Mouse (Mus musculus) G1E (cell line): ENCODE data around the gene Zfp775.

Source experiments
- CTCF ChIP-seq: IDR thresholded peaks from 2 replicates; pipeline ENCODE4 v1.5.1; 2012; ENCODE audit warnings: low read depth, low read length, inconsistent platforms, mixed read lengths
- GATA1 ChIP-seq: IDR thresholded peaks from 2 replicates; pipeline ENCODE4 v1.6.1; 2012; ENCODE audit warnings: borderline replicate concordance, low read length, inconsistent platforms, mixed read lengths
- POLR2AphosphoS5 ChIP-seq: IDR thresholded peaks from 2 replicates; pipeline ENCODE4 v1.6.1; 2012; ENCODE audit warnings: low read depth, low read length, inconsistent platforms; ENCODE audit not compliant: insufficient replicate concordance
- TAL1 ChIP-seq: conservative IDR thresholded peaks from 2 replicates; pipeline ENCODE4 v1.6.1; 2012; ENCODE audit warnings: low read depth, low read length, inconsistent platforms, mixed read lengths

- no peak for TF ChIP-seq CTCF
- no peak for TF ChIP-seq GATA1
- TF ChIP-seq POLR2AphosphoS5, result no peak
- no peak for TF ChIP-seq TAL1
These were observed 27.8 kb downstream of the Zfp775 start for GRCm38 (mm10) chr6:48629661-48630034.
